Mouse (Mus musculus): ENCODE measurements around the gene Strbp.
"Not testable (repeated sequence)": the region's sequence is repeated elsewhere in the genome, so short reads cannot be mapped to it uniquely, and the experiment has no call there.

The Strbp gene

GRCm38 (mm10) chr2:37530766-37531165, 172.9 kb downstream of the Strbp start:
- DNase-seq (ENCODE audit: low read depth in 2 of 2, low spot score in 2 of 2): no peak

GRCm38 (mm10) chr2:37529397-37529796, 174.3 kb downstream of the Strbp start:
- no peak for DNase-seq (ENCODE audit: low read depth in 2 of 2, low spot score in 2 of 2)

- no peak for DNase-seq (ENCODE audit: low read depth in 2 of 2, low spot score in 2 of 2)
Observed at GRCm38 (mm10) chr2:37527587-37527986, 176.1 kb downstream of the Strbp start.

DNA sequence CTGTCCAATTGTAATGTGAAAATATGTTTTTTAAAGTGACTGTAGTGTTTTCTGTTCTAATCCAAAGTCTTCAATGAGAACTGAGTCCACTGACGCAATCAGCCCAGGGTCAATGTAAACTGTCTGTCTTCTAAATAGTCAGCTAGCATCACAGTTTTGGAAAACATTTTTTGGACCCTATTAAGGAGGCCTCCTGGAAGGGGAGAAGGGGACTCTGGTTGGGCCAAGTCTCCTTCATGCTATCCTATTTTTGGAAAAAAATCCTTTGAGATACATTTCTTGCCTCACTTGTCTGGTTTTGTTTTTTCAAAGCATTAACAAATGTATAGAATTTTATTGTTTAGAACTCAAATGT, 184.4 kb downstream of the Strbp start:
- DNase-seq (ENCODE audit: low read depth in 2 of 2, low spot score in 2 of 2): no peak

GRCm38 (mm10) chr2:37518561-37519285, 184.9 kb downstream of the Strbp start:
- no peak for DNase-seq (ENCODE audit: low read depth in 2 of 2, low spot score in 2 of 2)

DNA sequence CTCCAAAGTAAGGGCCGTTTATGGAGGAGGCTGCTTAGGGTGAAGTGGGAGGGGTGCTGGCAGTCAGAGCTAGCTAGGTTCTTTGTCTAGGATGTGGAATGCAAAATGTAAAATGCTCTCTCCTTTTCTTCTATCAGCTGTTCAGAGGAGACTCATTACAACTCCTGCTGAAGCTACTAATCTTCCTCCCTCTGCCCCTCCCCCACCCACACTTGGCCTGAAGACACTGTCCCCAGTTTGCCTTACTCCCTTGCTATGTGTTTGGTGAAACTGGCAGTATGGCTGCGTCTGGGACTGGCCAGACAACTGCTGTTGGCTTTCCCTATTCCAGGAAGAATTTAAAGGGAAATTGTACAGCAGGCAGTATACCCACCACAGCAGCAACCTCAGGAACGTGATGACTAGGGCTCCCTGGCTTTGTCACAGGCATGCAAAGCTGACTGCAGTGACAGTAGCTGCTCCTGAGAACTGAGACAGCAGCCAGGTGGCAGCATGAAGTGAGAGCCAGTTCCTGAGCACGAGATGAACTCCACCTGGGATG, 186.7 kb downstream of the Strbp start:
- no peak for DNase-seq (ENCODE audit: low read depth in 2 of 2, low spot score in 2 of 2)

DNA sequence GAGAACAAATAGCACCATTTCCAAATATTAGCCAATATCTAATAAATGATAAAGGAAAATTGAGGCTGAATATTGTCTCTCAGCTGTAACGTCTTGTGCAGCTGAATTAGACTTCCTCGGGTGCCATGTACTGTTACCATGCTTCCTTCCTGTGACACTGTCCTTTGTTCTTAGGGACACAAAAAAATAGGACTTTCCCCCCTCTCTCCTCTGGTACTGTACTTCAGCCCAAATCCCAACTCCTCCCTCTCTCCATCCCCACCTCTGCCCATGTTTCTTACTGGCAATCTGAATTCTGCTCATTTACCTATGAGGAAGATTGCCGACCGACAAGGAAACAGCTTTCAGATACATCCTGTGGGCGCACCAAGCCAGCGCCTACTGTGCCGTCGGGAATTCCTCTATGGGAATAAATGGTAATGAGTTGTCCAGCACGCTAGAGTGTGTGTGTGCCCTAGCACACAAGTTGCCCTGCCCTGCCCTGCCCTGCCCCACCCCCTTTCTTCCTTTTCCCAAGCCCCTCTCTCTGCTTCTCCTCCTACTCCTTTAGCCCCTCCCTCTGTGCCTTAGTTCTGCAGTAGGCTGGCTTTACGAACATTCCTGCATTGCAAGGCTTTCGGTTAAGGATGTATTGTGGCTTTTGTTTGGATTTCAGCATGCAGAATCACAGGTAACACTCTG, 187.5 kb downstream of the Strbp start, which contains the start of gene Gpr21:
Gpr21 (plus strand) TSS at position 303 of the 681 bp plus-strand sequence.
- DNase-seq (ENCODE audit: low read depth in 2 of 2, low spot score in 2 of 2): no peak

DNA sequence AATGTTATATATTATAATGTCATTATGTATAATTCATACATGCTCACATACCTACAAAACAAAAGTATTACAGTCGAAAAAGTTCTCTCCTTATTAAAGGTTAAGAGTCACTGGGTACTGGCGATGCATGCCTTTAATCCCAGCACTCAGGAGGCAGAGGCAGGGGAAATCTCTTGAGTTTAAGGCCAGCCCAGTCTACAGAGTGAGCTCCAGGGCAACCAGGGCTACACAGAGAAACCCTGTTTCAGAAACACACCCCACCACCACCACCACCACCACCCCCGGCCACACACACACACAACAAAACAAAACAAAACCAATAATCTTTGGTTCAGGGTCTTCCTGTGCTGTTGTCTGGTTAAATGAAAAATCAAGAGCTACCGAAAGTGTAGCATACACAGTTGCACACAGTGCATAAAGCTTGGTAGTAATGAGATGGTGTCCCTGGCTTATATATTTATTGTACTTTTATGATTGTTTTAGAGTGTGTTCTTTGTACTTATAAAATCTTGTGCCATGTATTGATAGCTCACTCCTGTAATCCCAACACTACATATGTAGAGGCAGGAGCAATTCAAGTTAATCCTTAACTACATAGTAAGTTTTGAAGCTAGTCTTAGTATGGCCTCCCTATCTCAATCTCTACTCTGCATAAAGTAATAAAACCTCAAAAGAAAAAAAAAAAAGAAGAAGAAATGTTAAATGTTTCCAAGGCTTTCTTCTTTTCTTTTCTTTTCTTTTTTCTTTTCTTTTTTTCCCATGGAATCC, 192.3 kb downstream of the Strbp start:
- DNase-seq (ENCODE audit: low read depth in 2 of 2, low spot score in 2 of 2): no peak

GRCm38 (mm10) chr2:37505856-37506255, 197.8 kb downstream of the Strbp start:
- not testable (repeated sequence) for DNase-seq (ENCODE audit: low read depth in 2 of 2, low spot score in 2 of 2)

- no peak for DNase-seq (ENCODE audit: low read depth in 2 of 2, low spot score in 2 of 2)
Observed at GRCm38 (mm10) chr2:37497321-37497720, 206.3 kb downstream of the Strbp start.

GRCm38 (mm10) chr2:37488956-37489355, 214.7 kb downstream of the Strbp start:
- DNase-seq (ENCODE audit: low read depth in 2 of 2, low spot score in 2 of 2): no peak

- DNase-seq (ENCODE audit: low read depth in 2 of 2, low spot score in 2 of 2): no peak
Observed at GRCm38 (mm10) chr2:37486408-37486807, 217.3 kb downstream of the Strbp start.

- peak; percentile 16 to 63 for DNase-seq (ENCODE audit: low read depth in 2 of 2, low spot score in 2 of 2)
Observed at GRCm38 (mm10) chr2:37485370-37485769, 218.3 kb downstream of the Strbp start.

- DNase-seq (ENCODE audit: low read depth in 2 of 2, low spot score in 2 of 2): no peak
Observed at GRCm38 (mm10) chr2:37484165-37484564, 219.5 kb downstream of the Strbp start.

- no peak for DNase-seq (ENCODE audit: low read depth in 2 of 2, low spot score in 2 of 2)
Observed at GRCm38 (mm10) chr2:37480039-37480438, 223.6 kb downstream of the Strbp start.

GRCm38 (mm10) chr2:37479559-37479958, 224.1 kb downstream of the Strbp start:
- DNase-seq (ENCODE audit: low read depth in 2 of 2, low spot score in 2 of 2): no peak

DNA sequence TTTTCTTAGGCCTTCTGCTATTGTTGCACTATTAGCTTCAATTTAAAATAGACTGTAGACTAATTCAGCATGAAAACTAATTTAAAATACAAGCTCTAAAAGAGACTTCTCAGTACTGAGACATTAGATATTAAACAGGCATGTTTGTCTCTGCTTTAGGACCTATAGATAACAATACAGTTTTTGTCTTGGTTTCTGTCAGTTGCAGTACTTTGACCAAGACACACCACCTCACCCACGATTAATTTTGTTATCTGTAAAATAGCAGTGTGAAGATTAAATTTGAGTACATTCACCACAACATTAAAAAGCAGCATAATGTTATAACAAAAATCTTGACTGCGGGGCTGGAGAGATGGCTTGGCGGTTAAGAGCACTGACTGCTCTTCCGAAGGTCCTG, 237.4 kb downstream of the Strbp start:
- no peak for DNase-seq (ENCODE audit: low read depth in 2 of 2, low spot score in 2 of 2)

GRCm38 (mm10) chr2:37460707-37461106, 243.0 kb downstream of the Strbp start:
- DNase-seq (ENCODE audit: low read depth in 2 of 2, low spot score in 2 of 2): no peak

- no peak for DNase-seq (ENCODE audit: low read depth in 2 of 2, low spot score in 2 of 2)
Observed at GRCm38 (mm10) chr2:37452376-37452760, 251.3 kb downstream of the Strbp start.

DNA sequence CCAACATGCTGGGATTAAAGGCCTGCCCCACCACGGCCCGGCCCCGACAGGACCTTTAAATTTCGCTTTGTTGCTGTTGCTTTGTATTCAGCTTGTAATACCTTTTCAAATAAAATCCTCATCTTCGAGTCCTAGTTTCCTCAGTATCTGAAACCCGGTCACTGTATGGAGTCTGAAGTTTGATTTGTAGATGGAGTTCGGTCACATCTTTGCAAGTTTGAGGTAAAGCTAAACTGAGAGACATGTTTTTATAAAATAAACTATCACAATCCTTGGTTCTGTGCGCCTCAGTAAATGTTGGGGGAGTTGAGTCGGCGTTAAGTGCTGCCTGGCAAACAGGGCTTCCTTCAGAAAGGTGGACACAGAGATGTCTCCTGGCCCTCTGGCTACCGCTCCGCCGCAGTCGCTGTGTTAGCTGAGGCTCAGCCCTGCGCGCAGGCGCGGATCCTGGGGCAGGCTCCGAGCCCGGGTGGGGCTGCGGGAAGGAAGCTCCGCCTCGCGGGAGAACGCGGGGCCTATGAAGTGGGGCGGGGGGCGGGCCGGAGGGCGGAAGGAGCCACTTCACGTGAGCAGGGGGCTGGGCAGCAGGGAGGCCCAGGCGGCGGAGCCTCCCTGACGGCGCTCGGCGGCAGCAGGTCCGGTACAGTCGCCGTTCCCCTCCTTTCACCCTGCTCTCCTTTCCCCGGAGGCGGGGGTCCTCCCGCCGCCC, 251.8 kb downstream of the Strbp start:
- peak; percentile 88 to 92 for DNase-seq (ENCODE audit: low read depth in 2 of 2, low spot score in 2 of 2)
